Mouse (Mus musculus): ENCODE data around the gene Rnf222. TPM values are rescaled to one million over a fixed set of nuclear protein-coding genes. Genes with fewer than 3 reads are reported as not detected.

Rnf222 gene
- polyA plus RNA-seq, 2 experiments = 0.08 TPM; not detected in 1

DNA sequence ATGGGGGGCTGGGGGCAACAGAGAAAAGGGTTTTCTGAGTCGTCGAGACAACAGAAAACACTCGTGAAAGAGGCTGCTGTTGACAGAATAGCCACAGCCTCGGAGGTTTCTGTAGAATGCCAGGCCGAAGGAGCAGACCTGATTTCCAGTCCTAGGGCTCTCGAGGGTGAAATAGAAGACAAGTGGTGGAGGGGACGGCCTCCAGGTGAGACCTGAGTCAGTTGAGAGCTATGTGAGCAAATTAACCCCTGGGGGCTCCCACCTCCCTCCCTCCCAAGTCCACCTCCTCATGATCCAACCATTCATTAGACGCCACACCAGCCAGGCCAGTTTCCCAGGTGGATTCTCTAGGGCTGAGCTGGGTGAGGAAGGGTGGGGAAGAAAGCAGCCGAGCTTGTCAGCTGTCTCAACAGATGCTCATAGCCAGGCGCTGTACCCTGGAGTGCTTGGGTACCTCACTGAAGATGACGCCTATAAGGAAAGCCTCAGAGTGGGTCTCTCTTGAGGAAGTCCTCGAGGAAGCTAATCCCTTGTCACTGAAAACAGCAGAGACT is 5.6 kb downstream of the Rnf222 start:
- Histone ChIP-seq H3K4me1 (replicated peaks; ENCODE audit: control insufficient read depth in 2 of 2, insufficient read depth in 2 of 2, low read length in 1 of 2) (peaks cover 24 to 40% of the 10 kb centered on the region in 2 experiments), H3K36me3 (replicated peaks; ENCODE audit: control insufficient read depth, insufficient read depth, low read depth) (no peaks in the 10 kb centered on the region)
- 67% methylated on average over 12 of the region's 12 CpGs for WGBS (ENCODE audit: insufficient replicate concordance)

GRCm38 (mm10) chr11:68896247-68896646 is 7.9 kb downstream of the Rnf222 start:
- H3K4me2 ChIP-seq (ENCODE audit: low read depth) = peak overlapping the region; percentile 40
- ATAC-seq (ENCODE audit: insufficient read depth) = peak; percentile 77

More for the DNA sequence above, 5.6 kb downstream of the Rnf222 start:
- Histone ChIP-seq H3K9me3 (ENCODE audit: control insufficient read depth, low read length) (no peaks in the 10 kb centered on the region), H3K9ac (replicated peaks) (no peak overlapping the region), H3K27me3 (ENCODE audit: control insufficient read depth, insufficient read depth, low read length) (no peaks in the 10 kb centered on the region), H3K4me2 (ENCODE audit: low read depth) (no peak overlapping the region), H3K27ac (no peak overlapping the region), H3K4me3 (ENCODE audit: insufficient read depth in 1 of 2, low read depth in 2 of 2, low read length in 2 of 2) (no peak overlapping the region)
- DNase-seq (ENCODE audit: low read depth in 3 of 3, low spot score in 3 of 3) (no peak), ATAC-seq (ENCODE audit: insufficient read depth) (no peak)
- TF ChIP-seq CTCF (IDR thresholded peaks at IDR 0.05; ENCODE audit: low read depth) = no peak
- no peak for TF ChIP-seq EP300 (IDR thresholded peaks at IDR 0.05; ENCODE audit: low read depth)

GRCm38 (mm10) chr11:68897120-68897519 is 8.8 kb downstream of the Rnf222 start:
- H3K4me2 ChIP-seq (ENCODE audit: low read depth) = no peak overlapping the region
- H3K27me3 ChIP-seq (ENCODE audit: control insufficient read depth, insufficient read depth, low read length) = no peaks in the 10 kb centered on the region
- DNase-seq (ENCODE audit: low read depth in 3 of 3, low spot score in 3 of 3) (no peak), ATAC-seq (ENCODE audit: insufficient read depth) (no peak)
- 61% methylated on average over 4 of the region's 4 CpGs for WGBS (ENCODE audit: insufficient replicate concordance)
- peak overlapping the region; percentile 79 for H3K27ac ChIP-seq
- no peak overlapping the region for H3K4me3 ChIP-seq (ENCODE audit: insufficient read depth in 1 of 2, low read depth in 2 of 2, low read length in 2 of 2)
- no peak overlapping the region for H3K9ac ChIP-seq (replicated peaks)
- peaks cover 32 to 45% of the 10 kb centered on the region in 2 experiments for H3K4me1 ChIP-seq (replicated peaks; ENCODE audit: control insufficient read depth in 2 of 2, insufficient read depth in 2 of 2, low read length in 1 of 2)
- H3K36me3 ChIP-seq (replicated peaks; ENCODE audit: control insufficient read depth, insufficient read depth, low read depth) = no peaks in the 10 kb centered on the region
- no peak for TF ChIP-seq EP300 (IDR thresholded peaks at IDR 0.05; ENCODE audit: low read depth)
- TF ChIP-seq CTCF (IDR thresholded peaks at IDR 0.05; ENCODE audit: low read depth) = peak; percentile 91
- no peaks in the 10 kb centered on the region for H3K9me3 ChIP-seq (ENCODE audit: control insufficient read depth, low read length)

More at GRCm38 (mm10) chr11:68896247-68896646, 7.9 kb downstream of the Rnf222 start:
- Histone ChIP-seq H3K9me3 (ENCODE audit: control insufficient read depth, low read length) (no peaks in the 10 kb centered on the region), H3K36me3 (replicated peaks; ENCODE audit: control insufficient read depth, insufficient read depth, low read depth) (no peaks in the 10 kb centered on the region), H3K9ac (replicated peaks) (no peak overlapping the region), H3K27me3 (ENCODE audit: control insufficient read depth, insufficient read depth, low read length) (no peaks in the 10 kb centered on the region), H3K27ac (peak overlapping the region; percentile 79), H3K4me1 (replicated peaks; ENCODE audit: control insufficient read depth in 2 of 2, insufficient read depth in 2 of 2, low read length in 1 of 2) (peaks cover 32 to 47% of the 10 kb centered on the region in 2 experiments), H3K4me3 (ENCODE audit: insufficient read depth in 1 of 2, low read depth in 2 of 2, low read length in 2 of 2) (no peak overlapping the region)
- WGBS (ENCODE audit: insufficient replicate concordance) = 34% methylated on average over 5 of the region's 5 CpGs
- no peak for TF ChIP-seq CTCF (IDR thresholded peaks at IDR 0.05; ENCODE audit: low read depth)
- peak; percentile 47; the same call in 1 of the 2 replicates for TF ChIP-seq EP300 (IDR thresholded peaks at IDR 0.05; ENCODE audit: low read depth)
- no peak for DNase-seq (ENCODE audit: low read depth in 3 of 3, low spot score in 3 of 3)

DNA sequence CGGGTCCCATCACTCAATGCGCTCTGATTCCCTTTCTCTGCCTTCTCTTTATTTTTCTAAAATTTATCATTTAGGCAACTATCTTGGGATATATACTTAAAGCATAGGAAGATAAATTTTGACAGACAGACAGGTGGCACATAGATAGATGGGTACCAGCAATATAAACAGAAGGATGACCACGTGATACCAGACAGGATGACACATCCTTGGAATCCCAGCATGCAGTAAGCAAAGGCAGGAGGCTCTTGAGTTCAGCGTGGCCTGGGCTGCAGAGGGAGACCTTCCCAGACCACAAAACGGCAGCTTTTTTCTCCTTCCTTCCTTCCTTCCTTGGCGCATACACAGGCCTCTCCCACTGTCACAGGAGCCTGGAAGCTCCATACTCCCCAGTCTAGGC is 9.5 kb downstream of the Rnf222 start:
- Histone ChIP-seq H3K27ac (no peak overlapping the region), H3K9ac (replicated peaks) (no peak overlapping the region), H3K9me3 (ENCODE audit: control insufficient read depth, low read length) (no peaks in the 10 kb centered on the region), H3K4me3 (ENCODE audit: insufficient read depth in 1 of 2, low read depth in 2 of 2, low read length in 2 of 2) (no peak overlapping the region), H3K27me3 (ENCODE audit: control insufficient read depth, insufficient read depth, low read length) (no peaks in the 10 kb centered on the region), H3K36me3 (replicated peaks; ENCODE audit: control insufficient read depth, insufficient read depth, low read depth) (peaks cover 3% of the 10 kb centered on the region), H3K4me2 (ENCODE audit: low read depth) (no peak overlapping the region), H3K4me1 (replicated peaks; ENCODE audit: control insufficient read depth in 2 of 2, insufficient read depth in 2 of 2, low read length in 1 of 2) (peaks cover 30 to 40% of the 10 kb centered on the region in 2 experiments)
- DNase-seq (ENCODE audit: low read depth in 3 of 3, low spot score in 3 of 3) = no peak
- 55% methylated on average over 6 of the region's 6 CpGs for WGBS (ENCODE audit: insufficient replicate concordance)
- no peak for TF ChIP-seq EP300 (IDR thresholded peaks at IDR 0.05; ENCODE audit: low read depth)
- TF ChIP-seq CTCF (IDR thresholded peaks at IDR 0.05; ENCODE audit: low read depth) = no peak
- no peak for ATAC-seq (ENCODE audit: insufficient read depth)

DNA sequence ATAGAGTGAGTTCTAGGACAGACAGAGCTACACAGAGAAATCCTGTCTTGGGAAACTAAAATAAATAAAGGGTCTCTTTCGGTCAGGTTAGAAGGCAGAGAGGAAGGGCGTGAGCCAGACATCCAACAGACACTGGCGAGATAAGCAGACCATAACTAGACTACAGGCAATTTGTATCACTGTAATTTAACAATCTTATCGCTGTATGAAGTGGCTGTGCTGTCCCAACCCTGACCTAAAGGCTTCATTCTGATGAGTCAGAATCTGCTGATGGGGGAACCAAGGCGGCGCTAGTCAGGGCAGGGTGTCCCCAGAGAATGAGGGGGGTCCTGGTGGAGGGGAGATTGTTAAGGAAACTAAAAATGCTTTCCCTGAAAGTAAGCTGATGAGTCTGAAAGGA is 10.4 kb downstream of the Rnf222 start:
- peaks cover 13% of the 10 kb centered on the region for H3K36me3 ChIP-seq (replicated peaks; ENCODE audit: control insufficient read depth, insufficient read depth, low read depth)
- 15% methylated on average over 6 of the region's 6 CpGs for WGBS (ENCODE audit: insufficient replicate concordance)
- ATAC-seq (ENCODE audit: insufficient read depth) = no peak
- DNase-seq (ENCODE audit: low read depth in 3 of 3, low spot score in 3 of 3) = no peak
- peak overlapping the region; percentile 15 for H3K27ac ChIP-seq
- H3K4me2 ChIP-seq (ENCODE audit: low read depth) = peak overlapping the region; percentile 44; the same call in 1 of the 2 replicates
- H3K9ac ChIP-seq (replicated peaks) = no peak overlapping the region; the same call in 1 of the 2 replicates
- no peak; the same call in 1 of the 2 replicates for TF ChIP-seq CTCF (IDR thresholded peaks at IDR 0.05; ENCODE audit: low read depth)
- TF ChIP-seq EP300 (IDR thresholded peaks at IDR 0.05; ENCODE audit: low read depth) = peak; percentile 29
- H3K9me3 ChIP-seq (ENCODE audit: control insufficient read depth, low read length) = no peaks in the 10 kb centered on the region
- H3K4me3 ChIP-seq (ENCODE audit: insufficient read depth in 1 of 2, low read depth in 2 of 2, low read length in 2 of 2) = no peak overlapping the region
- peaks cover 28 to 43% of the 10 kb centered on the region in 2 experiments for H3K4me1 ChIP-seq (replicated peaks; ENCODE audit: control insufficient read depth in 2 of 2, insufficient read depth in 2 of 2, low read length in 1 of 2)
- no peaks in the 10 kb centered on the region for H3K27me3 ChIP-seq (ENCODE audit: control insufficient read depth, insufficient read depth, low read length)
